ENCODE assay signal across 9 mouse cellular contexts in the genomic region with DNA sequence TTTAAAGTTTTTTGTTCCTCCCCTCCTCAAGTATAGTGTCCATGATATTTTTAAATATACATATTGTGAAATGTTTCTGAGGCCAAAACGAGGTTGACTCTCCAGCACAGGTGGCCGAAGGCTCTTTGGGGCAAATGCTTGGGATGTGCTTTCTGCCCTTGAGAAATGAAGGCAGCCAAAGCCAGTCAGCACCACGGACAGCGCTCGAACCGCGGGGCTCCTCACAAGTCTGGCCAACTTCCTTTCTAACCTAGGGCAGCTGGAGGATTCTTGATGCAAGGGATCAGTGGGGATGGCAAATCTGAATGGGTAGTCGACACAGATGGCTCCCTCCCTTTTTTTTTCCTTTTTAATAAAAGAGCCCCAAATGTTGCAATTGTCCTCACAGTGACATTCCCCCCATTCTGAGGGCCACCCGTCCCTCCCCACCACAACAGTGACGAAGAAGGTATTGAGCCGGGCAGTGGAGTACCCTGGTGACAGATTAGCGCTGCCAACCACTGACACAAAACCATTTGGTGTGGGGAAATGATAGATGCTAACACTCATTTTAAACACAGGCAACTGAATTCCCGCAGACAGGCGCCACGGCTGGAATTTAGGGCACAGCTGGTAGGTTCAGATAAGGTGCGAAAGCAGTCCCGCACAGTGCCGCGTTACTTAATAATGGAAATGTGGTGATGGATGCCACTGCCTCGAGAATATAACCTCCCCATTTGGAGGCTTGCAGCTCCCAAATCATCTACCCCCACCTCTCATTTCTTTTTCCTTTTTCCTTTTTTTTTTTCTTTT.
DNase-seq lines count a peak whose midpoint lies in the region; ATAC-seq and TF ChIP-seq lines count a peak whose summit lies in the region.
"Had no signal": no experiment of that assay in that cellular context is flagged by ENCODE, and none has a peak within 500 bp of the region (broad histone marks: within the 10 kb centered on the region; RNA-seq: fewer than 3 reads in every experiment).

No protein-coding gene starts in this region.

- no peak overlapping the region for H3K27ac ChIP-seq in forebrain, embryonic 10.5 days
- no peak overlapping the region for H3K27ac ChIP-seq in forebrain, embryonic 16.5 days (ENCODE audit: low read length)
- H3K27ac ChIP-seq in hindbrain, embryonic 14.5 days = 0 out of 2 replicates have a peak overlapping the region, but pooled peaks have one; percentile 21
- no peak overlapping the region for H3K27ac ChIP-seq in cerebellum, adult 2 months (ENCODE audit: insufficient read depth, low read length)
- H3K27ac ChIP-seq: liver, embryonic 15.5 days had no signal

- H3K27me3 ChIP-seq in forebrain, embryonic 10.5 days (ENCODE audit: poor library complexity, severe bottlenecking) = 0 out of 2 replicates have a peak, but pooled peaks cover 4% of the 10 kb centered on the region
- no peaks in the 10 kb centered on the region for H3K27me3 ChIP-seq in forebrain, embryonic 16.5 days (replicated peaks; ENCODE audit: control insufficient read depth, insufficient read depth, low read length)
- H3K27me3 ChIP-seq in hindbrain, embryonic 14.5 days (ENCODE audit: control insufficient read depth, insufficient read depth, low read length) = no peaks in the 10 kb centered on the region
- no peaks in the 10 kb centered on the region for H3K27me3 ChIP-seq in cerebellum, adult 2 months (ENCODE audit: control insufficient read depth, insufficient read depth, low read length)
- H3K27me3 ChIP-seq: liver, embryonic 15.5 days had no signal

- no peak for TF ChIP-seq POLR2A in cerebellum, adult 2 months (IDR thresholded peaks at IDR 0.05; ENCODE audit: borderline replicate concordance, insufficient read depth, low read length)

- H3K4me1 ChIP-seq in forebrain, embryonic 10.5 days = peaks cover 14% of the 10 kb centered on the region; the same call in 1 of the 2 replicates
- H3K4me1 ChIP-seq in forebrain, embryonic 16.5 days (replicated peaks; ENCODE audit: control insufficient read depth, insufficient read depth, low read length) = peaks cover 3% of the 10 kb centered on the region; the same call in 1 of the 2 replicates
- peaks cover 30% of the 10 kb centered on the region; the same call in 1 of the 2 replicates for H3K4me1 ChIP-seq in hindbrain, embryonic 14.5 days (replicated peaks; ENCODE audit: control insufficient read depth, insufficient read depth, low read length)
- no peaks in the 10 kb centered on the region for H3K4me1 ChIP-seq in cerebellum, adult 2 months (ENCODE audit: control insufficient read depth, insufficient read depth, low read length)
- H3K4me1 ChIP-seq: liver, embryonic 15.5 days had no signal

- no peak overlapping the region for H3K4me3 ChIP-seq in forebrain, embryonic 10.5 days
- no peak overlapping the region for H3K4me3 ChIP-seq in forebrain, embryonic 16.5 days (replicated peaks; ENCODE audit: low read length)
- H3K4me3 ChIP-seq in hindbrain, embryonic 14.5 days (replicated peaks; ENCODE audit: low read length) = no peak overlapping the region
- H3K4me3 ChIP-seq in cerebellum, adult 2 months (replicated peaks; ENCODE audit: insufficient read depth, low read depth, low read length) = no peak overlapping the region
- H3K4me3 ChIP-seq: liver, embryonic 15.5 days had no signal

- H3K9me3 ChIP-seq in forebrain, embryonic 10.5 days = no peaks in the 10 kb centered on the region
- peaks cover 2% of the 10 kb centered on the region; the same call in 1 of the 2 replicates for H3K9me3 ChIP-seq in forebrain, embryonic 16.5 days (ENCODE audit: control insufficient read depth, low read length)
- no peaks in the 10 kb centered on the region for H3K9me3 ChIP-seq in hindbrain, embryonic 14.5 days (ENCODE audit: control insufficient read depth, low read length)
- H3K9me3 ChIP-seq: liver, embryonic 15.5 days had no signal

- WGBS in forebrain, embryonic 10.5 days = 39% methylated on average over 20 of the region's 20 CpGs
- 28% methylated on average over 20 of the region's 20 CpGs for WGBS in forebrain, embryonic 16.5 days
- WGBS in hindbrain, embryonic 14.5 days = 24% methylated on average over 20 of the region's 20 CpGs
- 35% methylated on average over 20 of the region's 20 CpGs for WGBS in cerebellum, adult 2 months

- no peak overlapping the region for H3K4me2 ChIP-seq in forebrain, embryonic 16.5 days (ENCODE audit: low read length)
- no peak overlapping the region for H3K4me2 ChIP-seq in hindbrain, embryonic 14.5 days (replicated peaks)
- H3K4me2 ChIP-seq: liver, embryonic 15.5 days had no signal

- no peak for TF ChIP-seq CTCF in cerebellum, adult 2 months (IDR thresholded peaks at IDR 0.05; ENCODE audit: borderline replicate concordance, insufficient read depth, low read depth, low read length)

- H3K9ac ChIP-seq in forebrain, embryonic 16.5 days (replicated peaks; ENCODE audit: low read depth, low read length) = no peak overlapping the region
- no peak overlapping the region for H3K9ac ChIP-seq in hindbrain, embryonic 14.5 days
- H3K9ac ChIP-seq: liver, embryonic 15.5 days had no signal

- H3K36me3 ChIP-seq in forebrain, embryonic 10.5 days (replicated peaks) = no peaks in the 10 kb centered on the region
- no peaks in the 10 kb centered on the region for H3K36me3 ChIP-seq in forebrain, embryonic 16.5 days (ENCODE audit: control insufficient read depth, insufficient read depth)
- H3K36me3 ChIP-seq in hindbrain, embryonic 14.5 days (replicated peaks; ENCODE audit: control insufficient read depth, insufficient read depth) = no peaks in the 10 kb centered on the region
- H3K36me3 ChIP-seq: liver, embryonic 15.5 days had no signal

- ATAC-seq in forebrain, embryonic 16.5 days = no peak
- no peak for ATAC-seq in hindbrain, embryonic 14.5 days (ENCODE audit: low FRiP score)

- DNase-seq in forebrain, embryonic 10.5 days (ENCODE audit: extremely low spot score, low spot score) = peak; percentile 78
- peak; percentile 26 to 75 for DNase-seq in spleen, postnatal 4 days (ENCODE audit: low spot score in 2 of 2)
- DNase-seq in spleen, adult 12 weeks (ENCODE audit: low spot score) = no peak
- DNase-seq in hindbrain, embryonic 14.5 days (ENCODE audit: low spot score) = peak; percentile 71
- peak; percentile 88 for DNase-seq in mesoderm, embryonic 11.5 days (ENCODE audit: low read depth, low spot score)
- DNase-seq in MN1 (ENCODE audit: low spot score) = no peak
- DNase-seq in cerebellum, adult 2 months = no peak

Comparison
In these comparisons a context has a peak if more than half of its experiments do, and no peak if none do; other contexts are left out.
1. DNase-seq: peak in forebrain, embryonic 10.5 days (single experiment), spleen, postnatal 4 days (2 of 2), hindbrain, embryonic 14.5 days (single experiment) and mesoderm, embryonic 11.5 days (single experiment); none in spleen, adult 12 weeks (single experiment), MN1 (single experiment) and cerebellum, adult 2 months (0 of 2).